Mouse (Mus musculus): Measurements from ENCODE around the gene Larp4. TPM values are rescaled to one million over a fixed set of nuclear protein-coding genes. Genes with fewer than 3 reads are reported as not detected.

The Larp4 gene
- 73.9 TPM for polyA plus RNA-seq (2017; shearing (Covaris generic))

GRCm38 (mm10) chr15:99969765-99970164 lies at the start of gene Larp4:
Larp4 (plus strand) TSS chr15:99970065.

DNA sequence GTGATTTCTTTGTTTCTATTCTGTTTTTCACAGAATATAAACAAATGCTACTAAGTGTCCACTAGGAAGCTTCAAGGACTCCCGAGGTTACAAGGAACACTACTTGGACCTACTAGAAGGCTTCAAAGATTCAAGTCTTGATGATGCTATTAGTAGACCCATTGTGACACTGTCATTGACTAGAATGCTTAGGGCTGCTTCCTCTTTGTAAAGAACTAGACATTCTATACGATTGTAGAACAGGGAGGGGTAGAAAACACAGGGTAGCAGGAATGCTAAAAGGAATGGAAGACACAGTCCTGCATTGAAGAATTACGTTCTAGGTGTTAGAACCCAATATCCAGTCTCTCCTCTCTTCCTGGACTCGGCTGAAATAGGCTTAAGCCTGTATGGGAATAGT lies 2.9 kb upstream of the Larp4 start, which contains the start of gene Fam186a:
TSS of gene Fam186a (minus strand) at position 101 of the 400 bp plus-strand sequence.

DNA sequence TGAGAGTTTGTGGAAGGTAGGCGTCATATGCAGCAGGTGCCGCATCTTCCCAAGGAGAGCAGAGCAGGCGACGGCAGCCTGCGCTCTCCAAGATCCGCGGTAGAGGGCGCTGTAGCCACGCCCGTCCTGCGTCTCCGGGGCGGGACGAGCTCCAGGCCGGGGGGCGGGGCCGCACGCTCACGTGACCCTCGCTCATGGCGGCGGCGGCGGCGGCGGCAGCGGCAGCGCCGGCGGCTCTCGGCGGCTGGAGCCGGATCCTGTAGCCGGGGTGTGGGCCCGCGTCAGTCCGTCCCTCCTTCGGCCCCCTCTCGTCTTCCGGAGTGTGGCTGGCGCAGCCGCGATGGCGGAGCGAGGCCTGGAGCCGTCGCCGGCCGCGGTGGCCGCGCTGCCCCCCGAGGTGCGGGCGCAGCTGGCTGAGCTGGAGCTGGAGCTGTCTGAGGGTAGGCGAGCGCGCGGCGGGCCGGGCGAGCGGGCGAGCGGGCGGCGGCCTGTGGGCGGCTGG lies 68.7 kb downstream of the Larp4 start, which contains the start of gene Dip2b:
TSS of gene Dip2b (plus strand) at position 195 of the 502 bp plus-strand sequence.

Other genes with a start within 250 kb of the Larp4 start
- gene Cox14, start 244.4 kb upstream of the Larp4 start, polyA plus RNA-seq (2017; shearing (Covaris generic)), result 176 TPM
- gene Cers5, start 197.2 kb upstream of the Larp4 start, polyA plus RNA-seq (2017; shearing (Covaris generic)), result 81.5 TPM
- 4.7 TPM for gene Lima1, start 94.6 kb upstream of the Larp4 start, polyA plus RNA-seq (2017; shearing (Covaris generic))
- gene Fam186a, start 3.0 kb upstream of the Larp4 start, polyA plus RNA-seq (2017; shearing (Covaris generic)), result not detected
- gene Dip2b, start 68.6 kb downstream of the Larp4 start, polyA plus RNA-seq (2017; shearing (Covaris generic)), result 12.2 TPM

Data from activated CD4-positive, CD25-positive, alpha-beta regulatory T cell, adult 9 weeks (primary cell).